Mouse (Mus musculus): ENCODE data around the gene Zfp36.

DNA sequence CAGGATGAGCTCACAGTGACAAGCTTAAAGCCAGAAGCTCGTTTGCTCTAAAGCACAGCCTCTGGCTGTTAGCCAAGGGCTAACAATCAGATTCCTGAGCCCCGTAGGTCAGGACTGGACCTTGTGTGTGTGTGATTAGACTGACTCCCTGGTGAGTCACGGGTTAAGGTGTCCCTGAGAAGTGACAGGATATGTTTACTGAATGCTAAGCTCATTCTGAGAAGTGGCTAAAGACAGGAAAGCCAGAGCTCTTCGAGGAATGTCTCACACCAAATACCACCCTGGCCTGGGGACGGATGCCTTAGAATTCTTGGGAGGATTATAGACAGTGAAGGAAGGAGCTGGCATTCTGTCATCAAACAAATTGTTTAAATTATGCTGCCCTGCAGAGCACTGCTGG is 22.1 kb downstream of the Zfp36 start:
- TF ChIP-seq CTCF (IDR thresholded peaks at IDR 0.05) (no peak), POLR2A (IDR thresholded peaks at IDR 0.05; ENCODE audit: insufficient read depth, low read depth, low read length) (peak; percentile 22; the same call in 1 of the 2 replicates), EP300 (IDR thresholded peaks at IDR 0.05; ENCODE audit: insufficient read depth, low read depth, low read length) (0 out of 2 replicates have a peak, but pooled peaks have one; percentile 19)
